Mouse (Mus musculus): Measurements from ENCODE around the gene Rtn1.

DNA sequence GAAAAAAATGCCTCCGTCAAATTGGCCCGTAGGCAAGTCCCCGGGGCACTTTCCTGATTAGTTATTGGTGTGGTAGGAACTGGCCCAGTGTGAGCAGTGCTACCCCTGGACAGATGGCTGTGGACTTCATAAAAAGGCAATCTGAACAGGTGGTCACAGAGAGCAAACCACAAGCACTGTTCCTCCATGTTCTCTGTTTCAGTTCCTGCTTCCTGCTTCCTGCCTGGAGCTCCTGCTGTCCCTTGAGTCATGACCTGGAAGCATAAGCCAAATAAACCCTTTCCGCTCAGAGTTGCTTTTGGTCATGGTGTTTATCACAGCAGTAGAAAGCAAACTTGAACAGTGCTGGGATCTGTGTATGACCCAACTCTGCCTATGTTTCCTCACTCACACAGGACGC, 44.3 kb downstream of the Rtn1 start:
- TF ChIP-seq CTCF (conservative IDR thresholded peaks at IDR 0.05; ENCODE audit: low read length) (no peak), POU5F1 (IDR thresholded peaks at IDR 0.05; ENCODE audit: borderline replicate concordance, low read length) (no peak)

Measured in E14TG2a.4 (cell line).